Mouse (Mus musculus): ENCODE data around the gene Dlgap4. TPM values are rescaled to one million over a fixed set of nuclear protein-coding genes. Genes with fewer than 3 reads are reported as not detected.

Dlgap4 gene
- polyA plus RNA-seq, 1 experiment = 67.0 TPM

DNA sequence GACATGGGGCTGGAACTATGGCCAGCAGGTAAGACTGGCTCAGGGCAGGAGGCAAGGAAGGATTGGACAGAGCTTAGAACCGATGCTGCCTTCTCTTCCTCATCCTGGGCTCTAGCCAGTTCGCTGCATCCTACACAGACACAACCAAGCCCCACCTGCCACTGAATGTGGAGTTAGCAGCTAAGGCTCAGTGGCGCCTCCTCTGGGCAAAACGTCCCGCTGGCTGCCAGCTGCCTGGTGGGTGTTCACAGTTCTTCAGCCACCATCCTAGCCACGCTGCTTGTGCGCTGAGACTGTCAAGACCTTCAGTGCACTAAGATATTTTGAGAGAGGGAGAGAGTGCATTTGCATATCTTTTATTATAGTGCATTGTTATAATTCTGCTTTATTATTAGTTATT lies 45.2 kb downstream of the Dlgap4 start:
- no peak for DNase-seq (ENCODE audit: low spot score)

DNA sequence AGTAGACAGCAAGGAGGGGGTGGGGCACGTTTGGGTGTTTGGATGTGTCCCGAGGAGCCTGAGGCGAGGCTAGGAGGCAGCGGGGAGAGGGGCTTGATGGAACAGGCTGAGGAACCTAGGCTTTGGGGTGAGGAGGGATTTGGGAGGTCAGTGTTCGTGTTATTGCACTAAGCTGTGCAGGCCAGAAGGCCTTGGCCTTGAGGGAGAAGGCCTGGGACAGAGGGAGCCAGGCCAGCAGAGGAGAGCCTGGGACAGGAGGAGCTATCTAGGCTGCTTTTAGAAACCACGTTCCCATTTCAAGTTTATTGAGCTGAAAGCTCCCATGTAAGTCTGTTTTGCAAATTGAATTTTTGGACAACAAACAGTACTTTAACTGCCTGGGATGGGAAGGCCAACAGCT lies 46.5 kb downstream of the Dlgap4 start:
- no peak for DNase-seq (ENCODE audit: low spot score)

DNA sequence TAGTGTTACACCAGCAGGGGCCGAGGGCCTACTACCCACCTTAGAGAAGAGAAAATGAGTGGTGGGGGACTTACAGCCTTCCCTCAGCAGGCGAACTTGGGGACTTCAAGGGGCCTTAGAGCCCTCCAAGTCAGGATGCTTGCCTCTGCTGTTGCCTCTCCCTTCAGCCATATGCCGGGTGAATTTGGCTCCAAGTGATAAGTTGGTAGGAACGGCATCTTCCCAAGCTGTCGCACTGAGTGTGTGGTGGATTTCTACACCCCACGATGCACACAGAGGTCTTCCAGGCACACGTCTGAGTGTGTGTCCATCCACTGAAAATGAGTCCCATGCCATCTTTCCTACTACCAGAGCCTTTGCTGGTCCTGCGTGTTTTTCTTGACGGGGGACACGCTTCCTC lies 49.7 kb downstream of the Dlgap4 start:
- no peak for DNase-seq (ENCODE audit: low spot score)

DNA sequence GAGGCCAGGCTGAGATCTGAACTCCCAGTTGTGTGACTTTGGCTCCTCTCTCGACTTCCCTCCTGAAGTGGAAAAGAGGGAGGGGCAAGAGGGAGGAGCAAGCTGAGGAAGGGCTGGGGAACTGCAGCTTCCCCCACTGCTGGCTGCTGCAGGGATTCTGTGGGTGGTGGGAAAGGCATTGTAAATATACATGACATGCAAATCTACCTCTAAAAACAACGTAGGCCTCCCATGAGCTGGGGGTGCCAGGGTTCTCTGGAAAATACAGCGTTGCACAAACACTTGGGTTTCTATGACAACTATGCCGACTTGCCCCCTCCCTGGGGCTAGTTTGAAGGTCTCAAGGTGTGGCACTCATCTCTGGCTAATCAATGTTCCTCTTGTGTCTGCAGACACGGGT lies 50.9 kb downstream of the Dlgap4 start:
- no peak for DNase-seq (ENCODE audit: low spot score)

DNA sequence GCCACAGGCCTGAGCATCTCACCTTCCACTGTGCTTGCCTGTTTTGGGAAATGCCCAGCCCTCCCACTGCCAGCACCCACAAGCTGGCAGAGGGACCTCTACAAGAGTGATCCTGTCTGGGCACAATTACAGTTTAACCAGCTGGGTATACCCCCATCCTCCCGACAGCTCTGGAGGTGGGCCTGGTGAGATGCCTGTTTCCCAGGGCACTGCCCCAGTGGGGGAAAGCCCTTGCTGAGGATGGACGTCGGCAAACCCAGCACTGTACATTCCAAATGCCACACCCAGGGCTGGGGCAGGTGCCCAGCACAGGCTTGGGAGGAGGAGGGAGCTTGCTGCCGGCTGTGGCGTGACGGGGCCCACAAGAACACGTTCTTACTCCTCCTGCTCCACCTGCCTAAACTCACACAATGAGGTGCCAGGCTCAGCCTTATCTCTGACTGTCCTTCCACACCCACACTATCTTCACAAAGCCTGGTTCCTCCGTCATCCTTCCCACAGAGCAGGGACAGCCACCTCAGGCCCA lies 51.6 kb downstream of the Dlgap4 start:
- no peak for DNase-seq (ENCODE audit: low spot score)

DNA sequence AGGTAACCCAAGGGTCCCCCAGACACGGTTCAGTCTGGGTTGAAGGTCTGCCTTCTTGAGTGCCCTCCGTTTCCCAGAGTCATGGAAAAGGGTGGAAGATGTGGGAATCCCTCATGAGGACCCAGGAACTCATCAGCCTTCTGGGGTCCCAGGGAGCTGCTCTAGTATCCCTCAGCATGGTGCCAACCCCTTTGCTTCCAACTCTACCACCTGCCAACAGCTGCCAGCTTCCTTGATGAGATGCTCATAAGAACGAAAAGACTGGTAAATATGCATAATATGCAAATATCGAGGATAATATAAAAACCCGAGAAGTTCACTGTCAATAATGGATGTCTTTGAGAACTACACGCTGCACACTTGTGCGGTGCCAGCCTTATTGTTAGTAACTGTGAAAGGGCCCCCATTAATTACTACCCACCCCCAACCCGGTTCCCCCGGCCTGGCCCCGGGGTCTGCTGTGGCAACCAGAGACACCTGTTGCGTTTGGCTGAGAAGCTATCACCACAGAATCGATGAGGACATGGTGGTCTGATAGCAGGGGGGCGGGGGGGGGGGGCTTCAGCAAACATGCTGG lies 52.2 kb downstream of the Dlgap4 start:
- DNase-seq (ENCODE audit: low spot score) = no peak

DNA sequence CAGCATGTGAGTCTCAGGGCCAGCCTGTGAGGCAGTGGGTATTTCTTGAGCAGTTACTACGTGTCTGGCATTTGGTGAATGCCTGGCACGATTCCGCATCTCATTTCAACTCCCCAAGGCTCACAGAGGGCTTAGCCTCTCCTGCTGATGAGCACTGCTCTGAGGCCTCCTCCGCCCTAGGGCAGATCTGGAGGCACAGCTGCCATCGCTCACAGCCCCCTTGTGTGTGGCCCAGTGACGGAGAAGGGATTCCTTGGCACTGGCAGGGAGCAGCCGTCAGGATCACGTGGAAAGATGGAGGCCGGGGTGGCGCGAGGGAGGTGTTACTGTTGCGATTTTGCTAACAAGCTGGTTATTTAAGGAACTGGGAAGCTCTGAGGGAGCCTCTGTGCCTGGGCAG lies 52.7 kb downstream of the Dlgap4 start:
- DNase-seq (ENCODE audit: low spot score) = no peak

DNA sequence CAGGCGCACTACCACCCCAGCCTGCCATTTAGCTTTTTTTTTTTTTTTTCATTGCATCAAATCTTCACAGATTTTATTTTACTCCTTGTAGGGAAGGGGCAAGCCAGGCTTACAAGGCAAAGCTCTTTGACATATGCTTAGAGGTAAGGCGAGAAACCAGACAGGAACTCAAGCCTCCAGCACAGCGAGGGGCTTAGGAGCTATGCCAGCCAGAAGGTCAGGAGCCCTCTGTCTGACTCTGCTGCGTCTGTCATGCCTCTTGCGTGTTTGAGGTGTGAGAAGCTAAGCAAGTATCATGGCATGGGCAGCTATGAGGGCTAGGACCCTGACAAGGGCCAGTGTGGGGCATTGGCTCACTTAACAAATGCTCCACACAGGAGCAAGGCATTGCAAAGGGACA lies 53.8 kb downstream of the Dlgap4 start:
- DNase-seq (ENCODE audit: low spot score) = no peak

DNA sequence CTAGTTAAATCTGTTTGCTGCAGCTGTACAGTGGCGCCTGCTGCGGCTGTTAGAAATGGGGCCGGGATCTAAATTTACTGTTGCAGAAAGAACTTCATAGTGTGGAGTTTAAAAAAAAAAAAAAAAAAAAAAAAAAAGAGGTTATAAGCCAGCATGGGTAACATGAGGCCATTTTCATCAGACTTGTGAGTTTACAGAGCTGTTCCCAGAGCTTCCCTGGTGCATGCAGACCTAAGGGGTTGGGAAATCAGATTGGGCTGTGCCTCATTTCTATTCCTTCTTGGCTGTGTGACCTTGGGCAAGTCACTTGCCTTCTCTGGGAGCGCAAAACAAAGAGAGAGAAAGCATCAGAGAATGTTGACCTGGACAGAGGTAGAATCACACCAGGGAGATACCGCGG lies 55.1 kb downstream of the Dlgap4 start:
- no peak for DNase-seq (ENCODE audit: low spot score)

DNA sequence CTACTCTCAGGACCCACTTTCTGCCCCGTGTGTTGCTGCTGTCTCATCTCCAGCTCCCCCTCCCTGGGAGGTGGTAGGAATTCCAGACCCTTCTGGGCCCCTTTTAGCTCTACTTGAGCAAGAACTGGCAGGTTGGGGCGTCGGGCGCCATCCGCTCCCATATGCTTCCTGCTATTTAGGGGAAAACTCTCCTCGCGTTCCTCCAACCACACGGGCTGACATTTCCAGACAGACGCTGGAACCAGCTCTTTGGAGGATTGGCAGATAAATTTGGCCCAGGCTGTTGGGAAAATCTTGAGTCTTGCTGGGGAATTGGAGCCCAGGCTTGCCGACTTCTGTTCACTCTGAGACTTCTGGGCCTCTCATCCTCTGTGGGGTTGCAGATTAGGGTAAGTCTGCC lies 59.8 kb downstream of the Dlgap4 start:
- DNase-seq (ENCODE audit: low spot score) = no peak

DNA sequence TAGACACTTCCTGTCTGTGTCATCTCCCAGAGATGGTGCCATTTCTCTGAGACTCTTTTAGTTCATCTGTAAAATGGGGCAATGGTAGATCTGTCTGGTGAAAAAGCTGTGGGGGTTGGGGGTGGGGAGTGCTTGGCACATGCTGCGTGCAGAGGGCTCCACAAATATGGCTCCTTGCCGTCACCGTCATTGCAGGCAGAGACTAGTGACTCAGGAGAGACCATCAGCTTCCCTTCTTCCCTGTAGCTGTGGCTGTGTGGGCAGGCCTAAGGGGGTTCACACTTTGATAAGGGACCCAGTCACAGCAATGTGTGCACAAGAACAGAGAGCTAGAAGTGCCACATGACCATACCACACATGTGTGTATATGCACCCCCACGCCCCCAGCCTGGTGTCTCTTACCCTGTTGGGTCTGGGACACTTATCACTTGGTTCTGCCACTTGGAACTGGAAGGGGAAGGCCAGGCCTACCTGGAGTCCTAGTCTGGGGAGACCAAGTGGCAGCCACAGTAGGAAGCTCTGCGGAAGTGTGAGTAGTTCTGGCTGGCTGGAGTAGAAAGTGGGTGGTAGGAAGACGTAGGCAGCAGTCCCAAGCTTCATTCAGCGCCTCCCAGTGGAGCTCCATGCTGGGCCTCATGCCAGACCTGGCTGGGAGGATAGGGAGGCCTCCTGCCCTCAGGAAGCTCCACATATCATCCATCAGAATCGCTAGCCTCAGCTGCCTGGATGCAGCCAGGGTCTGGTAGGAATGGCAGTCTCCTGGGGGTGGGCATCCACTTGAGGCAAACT lies 60.6 kb downstream of the Dlgap4 start:
- no peak for DNase-seq (ENCODE audit: low spot score)

DNA sequence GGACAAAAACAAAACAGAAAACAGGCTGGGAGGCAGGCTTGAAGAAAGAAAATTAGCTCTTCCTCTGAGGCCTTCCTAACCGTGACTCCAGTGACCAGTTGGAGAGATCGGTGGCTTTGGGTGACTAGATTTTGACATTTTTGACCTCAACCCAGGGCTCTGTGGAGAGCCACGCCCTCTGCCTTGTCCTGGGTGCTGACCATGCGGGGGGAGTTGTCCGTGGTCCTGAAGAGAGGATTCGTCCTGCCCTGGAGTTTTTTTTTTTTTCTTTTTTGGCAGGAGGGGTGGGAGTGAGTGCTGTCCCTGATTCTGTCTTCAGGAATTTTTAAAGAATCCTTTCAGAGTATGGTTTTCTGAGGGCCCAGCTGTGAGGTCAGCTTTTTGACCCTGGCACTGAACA lies 63.4 kb downstream of the Dlgap4 start:
- DNase-seq (ENCODE audit: low spot score) = no peak

DNA sequence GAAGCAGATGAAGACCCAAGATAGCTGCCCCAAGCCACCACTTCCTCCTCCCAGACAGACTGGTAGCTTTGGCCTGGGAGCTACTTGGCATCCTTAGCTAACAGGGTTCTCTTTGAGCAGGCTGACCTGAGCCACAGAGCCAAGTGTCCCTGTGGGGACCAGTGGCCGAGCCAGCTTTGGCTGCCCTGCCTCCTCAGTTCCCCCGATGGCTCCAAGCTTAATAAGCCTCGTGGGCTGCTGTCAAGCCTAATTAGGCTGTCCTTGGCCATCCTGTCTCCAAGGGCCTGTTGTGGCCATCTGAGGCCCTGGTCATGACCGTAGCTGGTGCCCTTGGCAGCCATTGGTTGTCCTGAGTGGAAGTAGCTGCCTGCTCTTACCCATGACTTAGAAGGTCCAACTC lies 64.6 kb downstream of the Dlgap4 start:
- no peak for DNase-seq (ENCODE audit: low spot score)

DNA sequence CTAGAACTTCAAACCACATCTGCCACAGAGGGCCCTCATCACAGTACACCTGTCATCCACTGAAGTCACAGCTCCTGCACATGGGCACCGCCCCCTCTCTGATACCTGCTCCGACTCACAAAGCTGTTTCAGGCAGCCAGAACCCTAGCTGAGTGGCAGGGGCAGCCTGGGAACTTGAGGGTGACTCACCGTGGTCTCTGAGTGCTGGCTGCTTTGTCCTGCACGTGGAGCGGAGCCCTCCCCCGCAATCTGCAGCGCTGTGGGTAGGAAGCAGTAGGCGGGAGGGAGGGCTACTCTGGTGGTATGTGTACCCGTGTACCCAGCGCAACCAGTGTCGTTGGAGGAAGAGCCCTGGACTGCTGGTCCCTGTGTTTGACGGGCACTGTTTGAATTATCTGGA lies 69.5 kb downstream of the Dlgap4 start:
- no peak for DNase-seq (ENCODE audit: low spot score)

DNA sequence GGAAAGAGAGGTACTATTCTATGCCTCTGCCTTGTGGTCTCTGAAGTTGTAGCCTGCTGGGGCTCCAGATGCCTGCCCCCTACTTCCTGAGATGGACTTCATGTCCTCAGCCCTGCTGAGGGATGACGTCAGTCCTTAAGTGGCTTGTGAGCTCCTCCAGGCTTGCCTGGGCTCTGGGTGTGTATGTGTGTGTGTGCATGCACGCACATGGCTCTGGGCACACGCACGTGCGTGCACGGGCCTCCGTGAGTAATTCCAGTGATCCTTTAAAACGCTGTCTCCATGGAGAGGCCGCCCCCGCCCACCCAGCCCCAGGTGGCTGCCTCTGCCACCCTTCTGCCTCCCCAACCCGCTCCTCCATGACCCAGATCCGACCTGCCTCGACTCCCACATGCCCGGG lies 72.5 kb downstream of the Dlgap4 start:
- no peak for DNase-seq (ENCODE audit: low spot score)

DNA sequence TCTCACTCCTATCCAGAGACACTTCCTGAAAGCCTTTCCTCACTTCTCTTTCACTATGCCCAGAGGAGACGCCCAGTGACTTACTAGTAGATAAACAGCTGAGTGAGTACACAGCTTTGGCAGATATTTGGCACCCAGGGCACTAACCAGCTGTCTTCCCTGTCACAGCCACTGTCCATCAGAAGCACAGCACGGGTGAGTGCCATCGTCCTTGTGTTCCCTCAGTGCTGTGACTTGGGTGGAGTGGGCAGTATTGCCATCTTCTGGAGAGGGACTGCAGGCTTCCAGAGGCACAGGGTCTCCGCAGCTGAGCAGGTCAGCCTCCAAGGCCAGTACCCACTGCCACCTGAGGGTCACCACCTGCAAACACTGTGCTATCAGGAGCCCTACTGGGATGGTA lies 73.2 kb downstream of the Dlgap4 start:
- DNase-seq (ENCODE audit: low spot score) = no peak

DNA sequence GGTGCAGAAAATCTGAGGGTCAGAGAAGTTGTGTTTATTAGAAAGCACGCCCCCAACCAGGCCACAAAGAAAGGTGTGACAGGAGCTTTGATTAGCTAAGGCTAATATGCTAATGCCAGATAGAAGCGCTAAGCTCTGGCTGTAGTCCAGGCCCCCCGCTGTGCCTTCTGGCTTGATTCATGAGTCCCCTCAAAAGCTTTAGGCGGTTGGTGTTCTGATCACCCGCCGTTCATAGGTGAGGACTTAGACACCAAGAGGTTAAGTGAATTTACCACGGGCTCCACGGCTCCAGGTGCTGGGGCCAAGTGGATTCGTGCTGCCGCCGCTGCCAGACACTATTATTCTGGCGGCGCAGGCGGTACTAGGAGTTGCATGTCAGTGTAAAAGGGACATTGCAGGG lies 75.1 kb downstream of the Dlgap4 start:
- DNase-seq (ENCODE audit: low spot score) = no peak

DNA sequence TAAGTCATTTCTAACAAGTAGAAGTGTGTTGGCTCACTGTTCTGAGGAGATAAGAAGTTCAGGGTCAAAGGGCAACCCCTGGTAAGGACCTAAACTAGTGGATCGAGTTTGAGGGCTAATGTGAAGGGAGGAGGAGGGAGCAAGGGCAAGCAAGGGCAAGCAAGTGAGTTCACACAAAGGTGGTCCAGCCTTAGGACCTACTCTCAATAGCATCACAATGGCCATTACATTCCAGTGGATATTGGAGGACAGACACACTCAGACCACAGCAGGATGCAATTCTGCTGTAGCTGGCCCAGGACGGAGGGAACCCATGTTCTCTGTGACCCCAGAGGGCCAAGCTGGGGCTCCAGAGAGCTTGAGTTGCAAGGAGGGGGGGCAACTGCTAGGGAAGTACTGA lies 77.3 kb downstream of the Dlgap4 start:
- no peak for DNase-seq (ENCODE audit: low spot score)

DNA sequence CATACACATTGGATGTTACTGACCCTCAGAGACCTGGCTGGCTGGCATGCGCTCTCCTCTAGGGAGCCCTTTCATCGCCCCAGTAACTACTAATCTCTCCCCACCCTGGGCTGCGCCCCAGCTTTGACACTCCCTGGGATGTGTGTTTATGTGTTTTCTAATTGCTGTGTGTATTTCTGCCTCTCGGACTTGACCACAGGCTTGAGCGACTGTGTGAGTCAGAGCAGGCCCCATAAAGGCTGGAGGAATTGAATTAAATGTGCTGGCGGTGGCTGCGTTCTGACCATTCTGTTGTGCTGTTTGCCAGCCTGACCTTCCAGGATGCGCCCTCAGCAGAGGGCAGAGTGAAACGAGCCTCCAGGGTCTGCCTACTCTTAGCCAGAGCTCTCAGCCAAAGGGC lies 78.2 kb downstream of the Dlgap4 start:
- no peak for DNase-seq (ENCODE audit: low spot score)

DNA sequence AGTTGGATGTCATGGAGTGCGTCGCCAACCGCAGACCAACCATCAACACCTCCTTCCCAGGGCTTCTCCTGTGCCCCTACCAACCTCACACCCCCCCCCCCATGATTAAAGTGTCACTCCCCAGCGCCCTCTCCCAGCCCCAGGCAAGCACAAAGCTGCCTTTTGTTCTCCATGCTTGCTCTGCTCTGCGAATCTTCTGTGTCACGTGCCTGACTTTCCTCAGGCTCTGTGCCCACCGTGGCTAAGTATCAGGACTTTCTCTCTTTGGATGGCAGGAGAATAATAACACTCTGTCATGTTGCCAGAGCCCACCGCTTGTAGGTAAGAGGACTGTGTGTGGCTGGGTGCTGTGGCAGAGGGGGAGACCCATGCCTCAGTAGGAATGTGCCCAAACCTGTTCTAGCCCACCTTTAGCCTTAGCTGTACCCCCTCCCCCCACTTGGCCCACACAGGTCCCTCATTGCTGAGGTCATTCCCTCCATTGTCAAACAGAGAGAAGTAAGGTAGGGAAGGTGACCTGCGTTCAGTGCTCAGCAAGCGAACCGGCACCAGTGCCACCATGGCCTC lies 79.8 kb downstream of the Dlgap4 start:
- no peak for DNase-seq (ENCODE audit: low spot score)

DNA sequence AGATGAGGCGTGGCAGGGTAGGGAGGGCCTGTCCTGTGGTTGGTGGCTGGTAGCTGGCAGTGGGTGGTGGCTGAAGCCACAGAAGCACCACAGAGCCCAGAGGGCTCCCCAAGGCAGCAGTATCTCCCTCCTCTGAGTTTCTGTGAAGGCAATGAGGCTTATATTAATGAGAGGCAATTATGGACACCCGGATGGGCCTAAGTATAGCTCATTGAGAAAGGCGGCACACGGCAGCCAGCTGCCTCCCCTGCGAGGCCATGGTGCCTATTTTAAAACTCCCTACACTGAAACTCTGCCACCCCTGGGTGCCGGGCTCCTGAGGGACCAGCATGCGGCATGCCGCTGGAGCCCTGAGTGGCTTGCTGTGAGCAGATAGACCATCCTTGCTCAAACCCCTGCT lies 83.8 kb downstream of the Dlgap4 start:
- DNase-seq (ENCODE audit: low spot score) = no peak

DNA sequence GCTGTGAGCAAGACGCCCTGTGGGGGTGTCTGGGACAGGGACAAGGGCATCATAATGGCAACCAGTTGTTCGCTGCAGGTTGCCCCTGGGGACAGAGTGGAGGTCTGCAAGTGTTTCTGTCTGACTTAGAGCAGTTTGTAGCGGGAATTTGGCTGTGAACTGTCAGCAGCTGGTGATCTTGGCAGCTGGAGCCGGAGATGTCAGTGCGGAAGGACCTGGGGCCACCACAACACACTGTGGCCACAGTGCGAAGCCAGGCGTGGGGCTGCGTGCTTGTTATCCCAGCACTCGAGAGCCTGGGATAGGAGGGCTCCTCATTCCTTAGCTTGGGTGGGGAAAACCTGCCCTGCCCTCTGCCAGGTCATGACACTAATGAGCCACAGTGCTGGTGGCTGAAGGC lies 84.7 kb downstream of the Dlgap4 start:
- DNase-seq (ENCODE audit: low spot score) = no peak

DNA sequence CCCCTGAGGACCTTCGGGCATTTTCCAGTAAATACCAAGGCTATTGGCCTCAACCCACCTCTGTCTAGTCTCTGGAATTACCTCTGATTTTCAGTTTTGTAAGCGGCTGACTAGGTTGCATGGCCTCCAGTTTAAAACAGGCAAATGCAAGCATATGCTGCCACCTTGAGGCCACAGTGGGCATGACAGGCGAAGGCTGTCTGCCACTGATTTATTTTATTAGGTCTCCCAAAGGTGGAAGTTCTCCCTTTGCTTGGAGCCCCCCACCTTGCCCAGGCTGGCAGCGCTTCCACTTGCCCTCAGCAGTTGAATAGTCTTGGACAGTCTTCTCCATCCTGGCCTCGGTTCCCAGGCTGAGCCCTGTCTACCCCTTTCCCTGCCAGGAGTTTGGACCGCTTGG lies 92.0 kb downstream of the Dlgap4 start:
- peak; percentile 64 for DNase-seq (ENCODE audit: low spot score)

Measured in urinary bladder, adult 2 months (tissue).